ENCODE assay signal across 15 mouse cellular contexts in the genomic region with DNA sequence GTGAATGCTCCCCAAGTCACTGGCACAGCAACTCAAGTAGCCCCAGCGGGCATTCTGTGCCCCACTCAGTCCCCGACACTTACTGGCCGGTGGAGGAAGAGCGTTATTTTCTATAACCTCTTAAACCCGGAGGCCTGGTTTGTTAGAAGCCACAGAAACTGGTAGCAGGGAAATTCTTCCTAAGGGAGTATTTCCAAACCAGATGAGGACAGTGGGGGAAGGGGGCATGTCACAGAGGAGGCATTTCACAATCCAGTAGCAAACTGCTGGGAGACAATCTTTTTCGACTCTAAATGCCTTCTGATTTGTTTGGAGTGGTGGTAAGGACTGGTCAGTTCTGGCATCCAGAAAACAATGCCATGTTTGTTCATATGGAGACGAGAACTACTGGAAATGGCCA. TPM values are rescaled to one million over a fixed set of nuclear protein-coding genes. Genes with fewer than 3 reads are reported as not detected.
A peak's percentile ranks its signal among the peaks of the same experiment; 100 is the strongest.
DNase-seq lines count a peak whose midpoint lies in the region; ATAC-seq and TF ChIP-seq lines count a peak whose summit lies in the region.
"Had no signal": no experiment of that assay in that cellular context is flagged by ENCODE, and none has a peak within 500 bp of the region (broad histone marks: within the 10 kb centered on the region; RNA-seq: fewer than 3 reads in every experiment).

No protein-coding gene starts in this region.

- H3K9ac ChIP-seq in intestine, postnatal 0 days (ENCODE audit: low read depth, low read length), result no peak overlapping the region
- no peak overlapping the region for H3K9ac ChIP-seq in intestine, embryonic 16.5 days (ENCODE audit: low read depth, low read length)
- H3K9ac ChIP-seq in stomach, embryonic 14.5 days (replicated peaks; ENCODE audit: low read depth, low read length), result no peak overlapping the region
- H3K9ac ChIP-seq in stomach, postnatal 0 days (ENCODE audit: low read length), result no peak overlapping the region
- no peak overlapping the region for H3K9ac ChIP-seq in liver, postnatal 0 days (replicated peaks)
- H3K9ac ChIP-seq in stomach, embryonic 16.5 days (ENCODE audit: low read length), result peak overlapping the region; percentile 21; the same call in 1 of the 2 replicates
- H3K9ac ChIP-seq: heart, embryonic 12.5 days had no signal

- H3K4me1 ChIP-seq in intestine, postnatal 0 days (replicated peaks; ENCODE audit: control insufficient read depth, insufficient read depth, low read length), result no peaks in the 10 kb centered on the region
- peaks cover 5% of the 10 kb centered on the region; the same call in 1 of the 2 replicates for H3K4me1 ChIP-seq in intestine, embryonic 16.5 days (ENCODE audit: control insufficient read depth, insufficient read depth, low read length)
- 0 out of 2 replicates have a peak, but pooled peaks cover 4% of the 10 kb centered on the region for H3K4me1 ChIP-seq in stomach, embryonic 14.5 days (ENCODE audit: control insufficient read depth, insufficient read depth, low read length)
- H3K4me1 ChIP-seq in stomach, postnatal 0 days (replicated peaks; ENCODE audit: control insufficient read depth, insufficient read depth), result no peaks in the 10 kb centered on the region
- peaks cover 12% of the 10 kb centered on the region for H3K4me1 ChIP-seq in liver, postnatal 0 days (ENCODE audit: insufficient read depth)
- H3K4me1 ChIP-seq in stomach, embryonic 16.5 days (ENCODE audit: control insufficient read depth, insufficient read depth, low read length), result no peaks in the 10 kb centered on the region
- H3K4me1 ChIP-seq: heart, embryonic 12.5 days had no signal

- H3K36me3 ChIP-seq in intestine, postnatal 0 days (ENCODE audit: control insufficient read depth, insufficient read depth), result peaks cover 45% of the 10 kb centered on the region
- H3K36me3 ChIP-seq in intestine, embryonic 16.5 days (ENCODE audit: control insufficient read depth, insufficient read depth, low read length), result peaks cover 10% of the 10 kb centered on the region
- H3K36me3 ChIP-seq in stomach, embryonic 14.5 days (ENCODE audit: control insufficient read depth, insufficient read depth, low read length), result peaks cover 23% of the 10 kb centered on the region
- peaks cover 10% of the 10 kb centered on the region; the same call in 1 of the 2 replicates for H3K36me3 ChIP-seq in stomach, postnatal 0 days (ENCODE audit: control insufficient read depth, insufficient read depth, low read length)
- peaks cover 29% of the 10 kb centered on the region for H3K36me3 ChIP-seq in liver, postnatal 0 days (replicated peaks; ENCODE audit: insufficient read depth, low read length)
- peaks cover 10% of the 10 kb centered on the region for H3K36me3 ChIP-seq in stomach, embryonic 16.5 days (ENCODE audit: control insufficient read depth, insufficient read depth, low read length)

- H3K4me2 ChIP-seq in intestine, postnatal 0 days (replicated peaks; ENCODE audit: low read depth), result no peak overlapping the region
- H3K4me2 ChIP-seq in intestine, embryonic 16.5 days (ENCODE audit: low read depth, low read length), result no peak overlapping the region
- no peak overlapping the region for H3K4me2 ChIP-seq in stomach, embryonic 14.5 days (replicated peaks; ENCODE audit: low read depth, low read length)
- H3K4me2 ChIP-seq in stomach, postnatal 0 days (replicated peaks; ENCODE audit: low read depth), result no peak overlapping the region
- H3K4me2 ChIP-seq in liver, postnatal 0 days (ENCODE audit: low read depth, low read length), result 0 out of 2 replicates have a peak overlapping the region, but pooled peaks have one; percentile 6
- H3K4me2 ChIP-seq in stomach, embryonic 16.5 days (ENCODE audit: low read depth, low read length), result no peak overlapping the region
- H3K4me2 ChIP-seq: heart, embryonic 12.5 days had no signal

- H3K27me3 ChIP-seq in intestine, postnatal 0 days (replicated peaks; ENCODE audit: control insufficient read depth, insufficient read depth, low read length), result no peaks in the 10 kb centered on the region
- H3K27me3 ChIP-seq in intestine, embryonic 16.5 days (replicated peaks; ENCODE audit: control insufficient read depth, insufficient read depth, low read length), result no peaks in the 10 kb centered on the region
- H3K27me3 ChIP-seq in stomach, embryonic 14.5 days (ENCODE audit: control insufficient read depth, insufficient read depth, low read length), result no peaks in the 10 kb centered on the region
- no peaks in the 10 kb centered on the region for H3K27me3 ChIP-seq in stomach, postnatal 0 days (ENCODE audit: control insufficient read depth, insufficient read depth, low read length)
- no peaks in the 10 kb centered on the region for H3K27me3 ChIP-seq in liver, postnatal 0 days (ENCODE audit: insufficient read depth, low read length)
- H3K27me3 ChIP-seq in stomach, embryonic 16.5 days (ENCODE audit: control insufficient read depth, insufficient read depth, low read length), result no peaks in the 10 kb centered on the region
- H3K27me3 ChIP-seq: heart, embryonic 12.5 days had no signal

- DNase-seq in stomach, postnatal 0 days (ENCODE audit: low spot score), result no peak
- no peak for DNase-seq in liver, postnatal 0 days
- DNase-seq in testis, postnatal 14 days (ENCODE audit: low spot score), result no peak
- DNase-seq in cerebellum, postnatal 4 days (ENCODE audit: low spot score in 2 of 2), result no peak
- DNase-seq: adrenal gland, adult 8-10 months; cerebellum, postnatal 14 days; gastrocnemius, postnatal 36 days; midbrain, embryonic 14.5 days; right cerebral cortex, postnatal 25 days had no signal

- H3K27ac ChIP-seq in intestine, postnatal 0 days (ENCODE audit: low read depth, low read length), result 0 out of 2 replicates have a peak overlapping the region, but pooled peaks have one; percentile 15
- no peak overlapping the region for H3K27ac ChIP-seq in intestine, embryonic 16.5 days (ENCODE audit: low read length)
- peak overlapping the region; percentile 55; the same call in 1 of the 2 replicates for H3K27ac ChIP-seq in stomach, embryonic 14.5 days (ENCODE audit: low read length)
- H3K27ac ChIP-seq in stomach, postnatal 0 days (replicated peaks), result no peak overlapping the region; the same call in 1 of the 2 replicates
- peak overlapping the region; percentile 66 for H3K27ac ChIP-seq in liver, postnatal 0 days (ENCODE audit: low read depth)
- peak overlapping the region; percentile 75 for H3K27ac ChIP-seq in stomach, embryonic 16.5 days (ENCODE audit: low read length)

- TF ChIP-seq EP300 in stomach, postnatal 0 days (optimal IDR thresholded peaks at IDR 0.05), result no peak
- no peak for TF ChIP-seq EP300 in liver, postnatal 0 days (IDR thresholded peaks at IDR 0.05; ENCODE audit: low read depth)

- H3K9me3 ChIP-seq in intestine, postnatal 0 days (ENCODE audit: control insufficient read depth), result no peaks in the 10 kb centered on the region
- no peaks in the 10 kb centered on the region for H3K9me3 ChIP-seq in intestine, embryonic 16.5 days (ENCODE audit: control insufficient read depth, low read length)
- H3K9me3 ChIP-seq in stomach, embryonic 14.5 days (ENCODE audit: control insufficient read depth, low read depth, low read length), result no peaks in the 10 kb centered on the region
- no peaks in the 10 kb centered on the region for H3K9me3 ChIP-seq in stomach, postnatal 0 days (ENCODE audit: control insufficient read depth, low read length)
- no peaks in the 10 kb centered on the region for H3K9me3 ChIP-seq in liver, postnatal 0 days (ENCODE audit: low read length)
- no peaks in the 10 kb centered on the region for H3K9me3 ChIP-seq in stomach, embryonic 16.5 days (replicated peaks; ENCODE audit: control insufficient read depth, low read length)
- H3K9me3 ChIP-seq: heart, embryonic 12.5 days had no signal

- no peak for TF ChIP-seq CTCF in intestine, postnatal 0 days (IDR thresholded peaks at IDR 0.05; ENCODE audit: low read depth)
- TF ChIP-seq CTCF in stomach, postnatal 0 days (IDR thresholded peaks at IDR 0.05; ENCODE audit: low read depth), result no peak
- TF ChIP-seq CTCF in liver, postnatal 0 days (IDR thresholded peaks at IDR 0.05; ENCODE audit: low read depth), result no peak

- H3K4me3 ChIP-seq in intestine, postnatal 0 days (ENCODE audit: low read depth, low read length), result no peak overlapping the region
- no peak overlapping the region for H3K4me3 ChIP-seq in intestine, embryonic 16.5 days (ENCODE audit: low read length)
- H3K4me3 ChIP-seq in stomach, embryonic 14.5 days (ENCODE audit: low read depth, low read length), result no peak overlapping the region
- no peak overlapping the region for H3K4me3 ChIP-seq in stomach, postnatal 0 days (ENCODE audit: low read depth, low read length)
- H3K4me3 ChIP-seq in liver, postnatal 0 days (ENCODE audit: low read depth, low read length), result no peak overlapping the region
- H3K4me3 ChIP-seq in stomach, embryonic 16.5 days (replicated peaks; ENCODE audit: low read length), result no peak overlapping the region
- H3K4me3 ChIP-seq: heart, embryonic 12.5 days had no signal

- 84% methylated on average over 7 of the region's 7 CpGs for WGBS in intestine, postnatal 0 days
- WGBS in intestine, embryonic 16.5 days, result 85% methylated on average over 7 of the region's 7 CpGs
- 64% methylated on average over 7 of the region's 7 CpGs for WGBS in stomach, embryonic 14.5 days
- WGBS in stomach, postnatal 0 days, result 75% methylated on average over 7 of the region's 7 CpGs
- WGBS in liver, postnatal 0 days (ENCODE audit: insufficient replicate concordance), result 55% methylated on average over 7 of the region's 7 CpGs
- WGBS in stomach, embryonic 16.5 days, result 80% methylated on average over 7 of the region's 7 CpGs

- no peak for ATAC-seq in intestine, postnatal 0 days
- no peak for ATAC-seq in intestine, embryonic 16.5 days
- no peak for ATAC-seq in stomach, embryonic 14.5 days (ENCODE audit: insufficient number of reproducible peaks, insufficient read depth, low FRiP score, low read depth)
- no peak for ATAC-seq in stomach, postnatal 0 days (ENCODE audit: low FRiP score, low TSS enrichment)
- peak; percentile 40; the same call in 1 of the 2 replicates for ATAC-seq in liver, postnatal 0 days
- no peak for ATAC-seq in stomach, embryonic 16.5 days (ENCODE audit: insufficient read depth, low FRiP score)
- ATAC-seq: inflammation-experienced regulatory T-cells, adult 6 months had no signal

RNA-seq across cellular contexts. Expression of a gene that starts 12.6 kb away (rescaled TPM):
- 109 and 113 TPM in 2 replicates for polyA plus RNA-seq in intestine, postnatal 0 days (2015; fragmentation: Nextera tagmentation; extraction: Ambion mirVana)
- polyA plus RNA-seq in intestine, embryonic 16.5 days (2015; fragmentation: Nextera tagmentation; extraction: Ambion mirVana), result 250 and 255 TPM in 2 replicates
- 66.8 and 69.3 TPM in 2 replicates for polyA plus RNA-seq in stomach, embryonic 14.5 days (2014; fragmentation: Nextera tagmentation; extraction: Ambion mirVana)
- polyA plus RNA-seq in stomach, postnatal 0 days (2015; fragmentation: Nextera tagmentation; extraction: Ambion mirVana), result 266 and 290 TPM in 2 replicates
- polyA plus RNA-seq in liver, postnatal 0 days (2015; fragmentation: Nextera tagmentation; extraction: Ambion mirVana), result 43.4 and 49.9 TPM in 2 replicates
- 206 and 241 TPM in 2 replicates for polyA plus RNA-seq in stomach, embryonic 16.5 days (2015; fragmentation: Nextera tagmentation; extraction: Ambion mirVana)

RNA-seq across cellular contexts. Expression of a gene that starts 41.7 kb away (rescaled TPM):
- polyA plus RNA-seq in intestine, postnatal 0 days (2015; fragmentation: Nextera tagmentation; extraction: Ambion mirVana), result 10.6 and 12.1 TPM in 2 replicates
- 16.8 and 20.4 TPM in 2 replicates for polyA plus RNA-seq in intestine, embryonic 16.5 days (2015; fragmentation: Nextera tagmentation; extraction: Ambion mirVana)
- 35.1 and 35.4 TPM in 2 replicates for polyA plus RNA-seq in stomach, embryonic 14.5 days (2014; fragmentation: Nextera tagmentation; extraction: Ambion mirVana)
- 10.6 and 11.5 TPM in 2 replicates for polyA plus RNA-seq in stomach, postnatal 0 days (2015; fragmentation: Nextera tagmentation; extraction: Ambion mirVana)
- 8.4 and 8.7 TPM in 2 replicates for polyA plus RNA-seq in liver, postnatal 0 days (2015; fragmentation: Nextera tagmentation; extraction: Ambion mirVana)
- polyA plus RNA-seq in stomach, embryonic 16.5 days (2015; fragmentation: Nextera tagmentation; extraction: Ambion mirVana), result 22.3 and 24.5 TPM in 2 replicates

RNA-seq across cellular contexts. Expression of a gene that starts 52.6 kb away (rescaled TPM):
- not detected in 2 replicates for polyA plus RNA-seq in intestine, postnatal 0 days (2015; fragmentation: Nextera tagmentation; extraction: Ambion mirVana)
- 0.48 TPM in 1 of 2 replicates, not detected in the other for polyA plus RNA-seq in intestine, embryonic 16.5 days (2015; fragmentation: Nextera tagmentation; extraction: Ambion mirVana)
- 0.65 and 0.81 TPM in 2 replicates for polyA plus RNA-seq in stomach, embryonic 14.5 days (2014; fragmentation: Nextera tagmentation; extraction: Ambion mirVana)
- polyA plus RNA-seq in stomach, postnatal 0 days (2015; fragmentation: Nextera tagmentation; extraction: Ambion mirVana), result not detected in 2 replicates
- not detected in 2 replicates for polyA plus RNA-seq in liver, postnatal 0 days (2015; fragmentation: Nextera tagmentation; extraction: Ambion mirVana)
- not detected in 2 replicates for polyA plus RNA-seq in stomach, embryonic 16.5 days (2015; fragmentation: Nextera tagmentation; extraction: Ambion mirVana)
- polyA plus RNA-seq: heart, embryonic 12.5 days; midbrain, embryonic 14.5 days had no signal

Comparison
In these comparisons a context has a peak if more than half of its experiments do, and no peak if none do; other contexts are left out.
1. H3K27ac ChIP-seq: peak in intestine, postnatal 0 days (single experiment), stomach, embryonic 14.5 days (single experiment), liver, postnatal 0 days (single experiment) and stomach, embryonic 16.5 days (single experiment); none in intestine, embryonic 16.5 days (single experiment) and stomach, postnatal 0 days (single experiment).